Mouse (Mus musculus) E14TG2a.4 (cell line): ENCODE data around the gene Cd24a.

Experiments
- CTCF ChIP-seq: conservative IDR thresholded peaks from 2 replicates; pipeline ENCODE4 v1.5.1; 2014; ENCODE audit warnings: low read length
- POU5F1 ChIP-seq: IDR thresholded peaks from 2 replicates; pipeline ENCODE4 v1.6.1; 2014; ENCODE audit warnings: low read length, borderline replicate concordance

- TF ChIP-seq CTCF (no peak), POU5F1 (no peak)
Observed at GRCm38 (mm10) chr10:43578754-43579380, 783 bp downstream of the Cd24a start.
